Mouse (Mus musculus): ENCODE results near the gene Ubtd2.

- no peak for TF ChIP-seq CTCF (IDR thresholded peaks at IDR 0.05; ENCODE audit: insufficient read depth, low read depth, low read length)
- no peak for TF ChIP-seq POLR2A (IDR thresholded peaks at IDR 0.05; ENCODE audit: insufficient read depth, low read depth, low read length)
These were observed 855 bp upstream of the Ubtd2 start for GRCm38 (mm10) chr11:32454231-32454799.
